29 mouse cellular contexts compared by ENCODE assay signal in genomic region chr2:3541307-3542079, GRCm38 (mm10). TPM values are rescaled to one million over a fixed set of nuclear protein-coding genes. Genes with fewer than 3 reads are reported as not detected.
DNase-seq lines count a peak whose midpoint lies in the region; ATAC-seq and TF ChIP-seq lines count a peak whose summit lies in the region.
"Had no signal": no experiment of that assay in that cellular context is flagged by ENCODE, and none has a peak within 500 bp of the region (broad histone marks: within the 10 kb centered on the region; RNA-seq: fewer than 3 reads in every experiment).

No protein-coding gene starts in this region.

- no peaks in the 10 kb centered on the region for H3K27me3 ChIP-seq in liver, postnatal 0 days (ENCODE audit: insufficient read depth, low read length)
- 0 out of 2 replicates have a peak, but pooled peaks cover 4% of the 10 kb centered on the region for H3K27me3 ChIP-seq in liver, embryonic 12.5 days (replicated peaks)
- no peaks in the 10 kb centered on the region for H3K27me3 ChIP-seq in intestine, embryonic 15.5 days (replicated peaks)
- no peaks in the 10 kb centered on the region for H3K27me3 ChIP-seq in stomach, embryonic 15.5 days (replicated peaks)
- H3K27me3 ChIP-seq: embryonic facial prominence, embryonic 13.5 days; forebrain, embryonic 15.5 days; hindbrain, embryonic 12.5 days; limb, embryonic 15.5 days; neural tube, embryonic 13.5 days had no signal

- peaks cover 6% of the 10 kb centered on the region; the same call in 1 of the 2 replicates for H3K4me1 ChIP-seq in liver, postnatal 0 days (ENCODE audit: insufficient read depth)
- H3K4me1 ChIP-seq in liver, embryonic 12.5 days: peaks cover 9% of the 10 kb centered on the region
- peaks cover 8% of the 10 kb centered on the region; the same call in 1 of the 2 replicates for H3K4me1 ChIP-seq in intestine, embryonic 15.5 days (replicated peaks)
- peaks cover 7% of the 10 kb centered on the region for H3K4me1 ChIP-seq in stomach, embryonic 15.5 days
- H3K4me1 ChIP-seq: embryonic facial prominence, embryonic 13.5 days; forebrain, embryonic 10.5 days; forebrain, embryonic 15.5 days; hindbrain, embryonic 12.5 days; limb, embryonic 15.5 days; midbrain, embryonic 10.5 days had no signal

- H3K4me3 ChIP-seq in liver, postnatal 0 days (ENCODE audit: low read depth, low read length): no peak overlapping the region
- no peak overlapping the region for H3K4me3 ChIP-seq in liver, embryonic 12.5 days
- H3K4me3 ChIP-seq in intestine, embryonic 15.5 days (replicated peaks): no peak overlapping the region
- no peak overlapping the region for H3K4me3 ChIP-seq in stomach, embryonic 15.5 days (replicated peaks)
- H3K4me3 ChIP-seq: embryonic facial prominence, embryonic 13.5 days; forebrain, embryonic 10.5 days; forebrain, embryonic 15.5 days; hindbrain, embryonic 12.5 days; layer of hippocampus, adult 2 months; left cerebral cortex, adult 2 months; limb, embryonic 15.5 days; midbrain, embryonic 10.5 days; neural tube, embryonic 13.5 days had no signal

- H3K27ac ChIP-seq in liver, postnatal 0 days (ENCODE audit: low read depth): no peak overlapping the region
- H3K27ac ChIP-seq in liver, embryonic 12.5 days: no peak overlapping the region
- no peak overlapping the region for H3K27ac ChIP-seq in intestine, embryonic 15.5 days
- H3K27ac ChIP-seq in stomach, embryonic 15.5 days: peak overlapping the region; percentile 11; the same call in 1 of the 2 replicates
- H3K27ac ChIP-seq: embryonic facial prominence, embryonic 13.5 days; forebrain, embryonic 10.5 days; forebrain, embryonic 15.5 days; hindbrain, embryonic 12.5 days; hindbrain, postnatal 0 days; layer of hippocampus, adult 2 months; left cerebral cortex, adult 2 months; limb, embryonic 15.5 days; liver, embryonic 14.5 days; macrophage; midbrain, embryonic 10.5 days; neural tube, embryonic 13.5 days had no signal

- peak overlapping the region; percentile 4; the same call in 1 of the 2 replicates for H3K4me2 ChIP-seq in liver, postnatal 0 days (ENCODE audit: low read depth, low read length)
- H3K4me2 ChIP-seq in liver, embryonic 12.5 days: no peak overlapping the region
- H3K4me2 ChIP-seq in intestine, embryonic 15.5 days (replicated peaks): no peak overlapping the region
- H3K4me2 ChIP-seq in stomach, embryonic 15.5 days: no peak overlapping the region
- H3K4me2 ChIP-seq: embryonic facial prominence, embryonic 13.5 days; forebrain, embryonic 15.5 days; hindbrain, embryonic 12.5 days; limb, embryonic 15.5 days; neural tube, embryonic 13.5 days had no signal

- no peak for TF ChIP-seq CTCF in liver, postnatal 0 days (IDR thresholded peaks at IDR 0.05; ENCODE audit: low read depth)

- WGBS in liver, postnatal 0 days (ENCODE audit: insufficient replicate concordance): 47% methylated on average over 9 of the region's 9 CpGs
- WGBS in liver, embryonic 12.5 days (ENCODE audit: insufficient replicate concordance): 48% methylated on average over 9 of the region's 9 CpGs
- WGBS in intestine, embryonic 15.5 days: 54% methylated on average over 9 of the region's 9 CpGs
- 41% methylated on average over 9 of the region's 9 CpGs for WGBS in stomach, embryonic 15.5 days

- H3K9ac ChIP-seq in liver, postnatal 0 days (replicated peaks): no peak overlapping the region
- no peak overlapping the region for H3K9ac ChIP-seq in liver, embryonic 12.5 days
- H3K9ac ChIP-seq in intestine, embryonic 15.5 days: no peak overlapping the region
- no peak overlapping the region for H3K9ac ChIP-seq in stomach, embryonic 15.5 days
- H3K9ac ChIP-seq: embryonic facial prominence, embryonic 13.5 days; forebrain, embryonic 15.5 days; hindbrain, embryonic 12.5 days; limb, embryonic 15.5 days; liver, embryonic 14.5 days; neural tube, embryonic 13.5 days had no signal

- no peaks in the 10 kb centered on the region for H3K9me3 ChIP-seq in liver, postnatal 0 days (ENCODE audit: low read length)
- no peaks in the 10 kb centered on the region for H3K9me3 ChIP-seq in liver, embryonic 12.5 days (replicated peaks)
- no peaks in the 10 kb centered on the region for H3K9me3 ChIP-seq in intestine, embryonic 15.5 days
- H3K9me3 ChIP-seq in stomach, embryonic 15.5 days: no peaks in the 10 kb centered on the region
- H3K9me3 ChIP-seq: embryonic facial prominence, embryonic 13.5 days; forebrain, embryonic 10.5 days; forebrain, embryonic 15.5 days; hindbrain, embryonic 12.5 days; limb, embryonic 15.5 days; midbrain, embryonic 10.5 days; neural tube, embryonic 13.5 days had no signal

- H3K36me3 ChIP-seq in liver, postnatal 0 days (replicated peaks; ENCODE audit: insufficient read depth, low read length): no peaks in the 10 kb centered on the region
- H3K36me3 ChIP-seq in liver, embryonic 12.5 days: no peaks in the 10 kb centered on the region
- no peaks in the 10 kb centered on the region for H3K36me3 ChIP-seq in intestine, embryonic 15.5 days
- no peaks in the 10 kb centered on the region for H3K36me3 ChIP-seq in stomach, embryonic 15.5 days
- H3K36me3 ChIP-seq: embryonic facial prominence, embryonic 13.5 days; forebrain, embryonic 10.5 days; forebrain, embryonic 15.5 days; hindbrain, embryonic 12.5 days; limb, embryonic 15.5 days; midbrain, embryonic 10.5 days; neural tube, embryonic 13.5 days had no signal

- no peak for TF ChIP-seq EP300 in liver, postnatal 0 days (IDR thresholded peaks at IDR 0.05; ENCODE audit: low read depth)

- DNase-seq in liver, postnatal 0 days: no peak
- DNase-seq in 416B (ENCODE audit: low read depth): peak; percentile 62
- DNase-seq in cerebellum, postnatal 10 days: no peak
- DNase-seq in thymus, postnatal 4 days: no peak
- DNase-seq: adrenal gland, postnatal 25 days; cerebellum, adult 11-12 months; cerebellum, adult 9-11 months; gastrocnemius, postnatal 25 days; kidney, adult 2 months; kidney, postnatal 36 days; right cerebral cortex, postnatal 4 days; thymus, adult 18-20 months; thymus, postnatal 25 days had no signal

- ATAC-seq in liver, postnatal 0 days: 0 out of 2 replicates have a peak, but pooled peaks have one; percentile 15
- no peak for ATAC-seq in liver, embryonic 12.5 days
- 0 out of 2 replicates have a peak, but pooled peaks have one; percentile 28 for ATAC-seq in intestine, embryonic 15.5 days
- no peak for ATAC-seq in stomach, embryonic 15.5 days (ENCODE audit: insufficient read depth, low FRiP score, low read depth)
- ATAC-seq: CD4-positive, CD25-positive, alpha-beta regulatory T cell, adult 4 months; forebrain, embryonic 15.5 days; hindbrain, postnatal 0 days had no signal

RNA-seq across cellular contexts. Expression of gene Cdnf, which starts 28.7 kb away (rescaled TPM):
- 0.12 and 0.40 TPM in 2 replicates for polyA plus RNA-seq in liver, postnatal 0 days (2015; fragmentation: Nextera tagmentation; extraction: Ambion mirVana)
- polyA plus RNA-seq in liver, embryonic 12.5 days (2016; fragmentation: Nextera tagmentation; extraction: Ambion mirVana): 0.11 and 0.24 TPM in 2 replicates
- polyA plus RNA-seq in intestine, embryonic 15.5 days (2015; fragmentation: Nextera tagmentation; extraction: Ambion mirVana): 0.33 and 0.78 TPM in 2 replicates
- 0.12 and 0.14 TPM in 2 replicates for polyA plus RNA-seq in stomach, embryonic 15.5 days (2015; fragmentation: Nextera tagmentation; extraction: Ambion mirVana)

RNA-seq across cellular contexts. Expression of gene Fam107b, which starts 28.8 kb away (rescaled TPM):
- 20.5 and 23.1 TPM in 2 replicates for polyA plus RNA-seq in liver, postnatal 0 days (2015; fragmentation: Nextera tagmentation; extraction: Ambion mirVana)
- 22.0 and 24.0 TPM in 2 replicates for polyA plus RNA-seq in liver, embryonic 12.5 days (2016; fragmentation: Nextera tagmentation; extraction: Ambion mirVana)
- 41.0 and 44.7 TPM in 2 replicates for polyA plus RNA-seq in intestine, embryonic 15.5 days (2015; fragmentation: Nextera tagmentation; extraction: Ambion mirVana)
- polyA plus RNA-seq in stomach, embryonic 15.5 days (2015; fragmentation: Nextera tagmentation; extraction: Ambion mirVana): 36.4 and 38.3 TPM in 2 replicates

RNA-seq across cellular contexts. Expression of gene Hspa14, which starts 28.9 kb away (rescaled TPM):
- 32.6 and 38.1 TPM in 2 replicates for polyA plus RNA-seq in liver, postnatal 0 days (2015; fragmentation: Nextera tagmentation; extraction: Ambion mirVana)
- polyA plus RNA-seq in liver, embryonic 12.5 days (2016; fragmentation: Nextera tagmentation; extraction: Ambion mirVana): 107 and 109 TPM in 2 replicates
- polyA plus RNA-seq in intestine, embryonic 15.5 days (2015; fragmentation: Nextera tagmentation; extraction: Ambion mirVana): 98.9 and 107 TPM in 2 replicates
- 93.7 and 96.5 TPM in 2 replicates for polyA plus RNA-seq in stomach, embryonic 15.5 days (2015; fragmentation: Nextera tagmentation; extraction: Ambion mirVana)

RNA-seq across cellular contexts. Expression of gene Gm45902, which starts 28.9 kb away (rescaled TPM):
- polyA plus RNA-seq in liver, postnatal 0 days (2015; fragmentation: Nextera tagmentation; extraction: Ambion mirVana): 0.56 and 1.0 TPM in 2 replicates
- 3.2 and 3.5 TPM in 2 replicates for polyA plus RNA-seq in liver, embryonic 12.5 days (2016; fragmentation: Nextera tagmentation; extraction: Ambion mirVana)
- 3.3 and 3.6 TPM in 2 replicates for polyA plus RNA-seq in intestine, embryonic 15.5 days (2015; fragmentation: Nextera tagmentation; extraction: Ambion mirVana)
- 3.9 and 4.0 TPM in 2 replicates for polyA plus RNA-seq in stomach, embryonic 15.5 days (2015; fragmentation: Nextera tagmentation; extraction: Ambion mirVana)

Comparison
In these comparisons a context has a peak if more than half of its experiments do, and no peak if none do; other contexts are left out.
1. ATAC-seq: peak in liver, postnatal 0 days (single experiment) and intestine, embryonic 15.5 days (single experiment); none in liver, embryonic 12.5 days (single experiment) and stomach, embryonic 15.5 days (single experiment).